Mouse (Mus musculus) liver, adult 2 months (tissue): ENCODE results near the gene Iqca.

Experiments used
- CTCF ChIP-seq: fragments of 200-500 bp; IDR thresholded peaks from 2 replicates; pipeline ENCODE4 v1.5.1; 2011; ENCODE audit warnings: low read depth, low read length, control low read depth
- POLR2A ChIP-seq: fragments of 200-500 bp; IDR thresholded peaks from 2 replicates; pipeline ENCODE4 v1.6.1; 2011; ENCODE audit warnings: low read length, control low read depth; ENCODE audit not compliant: insufficient read depth; ENCODE audit errors: extremely low read depth

- TF ChIP-seq CTCF: no peak
- no peak for TF ChIP-seq POLR2A
Measured at GRCm38 (mm10) chr1:90012850-90013249, 140.4 kb downstream of the Iqca start.
